Mouse (Mus musculus) spleen, adult 2 months (tissue): Measurements from ENCODE around the gene Gm36864.

Experiments used
- CTCF ChIP-seq: fragments of 200-500 bp; IDR thresholded peaks from 2 replicates; pipeline ENCODE4 v1.5.1; 2011; ENCODE audit warnings: mild to moderate bottlenecking, inconsistent platforms; ENCODE audit not compliant: insufficient read depth, insufficient read length, insufficient replicate concordance; ENCODE audit errors: extremely low read depth
- POLR2A ChIP-seq: fragments of 200-500 bp; IDR thresholded peaks from 2 replicates; pipeline ENCODE4 v1.6.1; 2011; ENCODE audit warnings: low read depth, low read length, inconsistent platforms

DNA sequence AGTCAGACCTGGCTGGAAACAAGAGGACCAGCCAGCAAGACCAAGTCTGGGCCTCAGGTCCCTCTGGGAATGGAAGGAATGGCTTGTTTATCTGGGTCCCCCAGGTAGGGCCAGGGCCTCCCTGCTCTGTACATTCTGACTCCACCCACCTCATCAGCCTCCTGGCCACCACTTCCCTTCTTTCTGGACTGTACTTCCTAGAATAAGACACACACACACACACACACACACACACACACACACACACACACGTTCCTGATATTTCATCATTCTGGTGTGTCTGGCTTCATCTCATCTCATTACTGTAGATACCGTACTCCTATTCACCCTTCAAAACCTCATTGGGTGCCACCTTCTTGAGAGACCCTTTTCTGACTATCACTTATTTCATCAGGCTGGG lies 33.4 kb downstream of the Gm36864 start:
- TF ChIP-seq CTCF = no peak
- no peak for TF ChIP-seq POLR2A
